Mouse (Mus musculus) CD4-positive, CD25-positive, alpha-beta regulatory T cell, adult 2 months (primary cell): ENCODE results near the gene Smg9.
"Not testable (repeated sequence)": the region's sequence is repeated elsewhere in the genome, so short reads cannot be mapped to it uniquely, and the experiment has no call there.

Source experiments
- DNase-seq: peaks from one replicate; pipeline ENCODE4 v3.0.0-alpha.2; 2012; ENCODE audit warnings: low read depth, low spot score

Smg9 gene

DNA sequence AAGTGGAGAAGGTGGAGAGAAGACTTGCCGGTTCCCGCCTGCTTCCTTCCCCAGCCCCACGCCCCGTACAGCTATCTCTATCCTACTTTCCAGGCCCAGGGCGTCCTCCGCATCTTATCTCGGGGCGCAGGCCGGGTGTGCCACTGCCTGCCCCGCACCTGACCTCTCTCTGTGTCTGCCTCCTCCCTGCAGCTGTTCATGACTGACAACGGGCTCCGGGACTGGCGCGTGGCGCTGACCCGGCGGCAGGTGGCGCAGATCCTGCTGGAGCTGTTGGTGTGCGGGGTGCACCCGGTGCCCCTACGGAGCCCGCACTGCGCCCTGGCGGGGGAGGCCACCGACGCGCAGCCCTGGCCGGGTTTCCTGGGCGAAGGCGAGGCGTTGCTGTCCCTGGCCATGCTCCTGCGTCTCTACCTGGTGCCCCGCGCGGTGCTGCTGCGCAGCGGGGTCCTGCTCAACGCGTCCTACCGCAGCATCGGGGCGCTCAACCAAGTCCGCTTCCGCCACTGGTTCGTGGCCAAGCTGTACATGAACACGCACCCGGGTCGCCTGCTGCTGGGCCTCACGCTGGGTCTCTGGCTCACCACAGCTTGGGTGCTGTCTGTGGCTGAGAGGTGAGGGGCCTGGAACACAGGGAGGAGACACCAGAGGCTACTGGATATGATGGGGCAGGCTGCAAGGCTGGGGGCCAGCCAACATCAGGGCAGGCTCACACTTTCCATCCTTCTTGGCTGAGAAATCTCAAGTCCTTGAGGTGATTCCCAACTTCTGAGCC, 22.1 kb upstream of the Smg9 start:
- peak; percentile 78 for DNase-seq

DNA sequence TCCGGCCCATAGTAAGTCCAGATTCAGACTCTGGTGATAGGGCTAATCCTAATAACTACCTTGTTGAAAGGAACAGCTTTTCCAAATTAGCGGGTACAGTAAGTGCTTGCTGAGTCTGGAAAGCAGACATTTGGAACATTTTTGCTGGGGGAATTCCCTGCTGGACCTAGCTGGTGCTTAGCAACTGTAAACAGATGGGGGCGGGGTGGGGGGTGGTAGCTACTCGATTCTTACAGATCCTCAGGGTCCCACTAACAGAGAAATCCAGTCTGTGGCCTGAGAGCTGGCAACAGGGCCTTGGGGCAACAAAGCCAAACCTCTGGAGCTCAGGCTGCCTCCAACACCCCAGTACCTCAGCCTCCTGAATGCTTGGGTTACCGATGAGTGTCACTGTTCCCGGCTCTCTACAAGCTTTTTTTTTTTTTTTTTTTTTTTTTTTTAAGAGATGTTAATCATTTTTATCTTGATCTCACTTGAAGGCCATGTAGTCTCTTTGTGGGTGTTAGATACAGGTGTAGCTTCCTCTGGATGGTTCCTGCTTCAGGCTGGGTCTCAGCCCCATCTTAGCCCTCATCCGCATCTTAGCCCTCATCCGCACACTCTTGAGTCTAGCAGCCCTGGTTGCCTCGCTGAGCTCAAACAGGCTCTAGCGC, 21.2 kb upstream of the Smg9 start:
- peak; percentile 86 for DNase-seq

DNA sequence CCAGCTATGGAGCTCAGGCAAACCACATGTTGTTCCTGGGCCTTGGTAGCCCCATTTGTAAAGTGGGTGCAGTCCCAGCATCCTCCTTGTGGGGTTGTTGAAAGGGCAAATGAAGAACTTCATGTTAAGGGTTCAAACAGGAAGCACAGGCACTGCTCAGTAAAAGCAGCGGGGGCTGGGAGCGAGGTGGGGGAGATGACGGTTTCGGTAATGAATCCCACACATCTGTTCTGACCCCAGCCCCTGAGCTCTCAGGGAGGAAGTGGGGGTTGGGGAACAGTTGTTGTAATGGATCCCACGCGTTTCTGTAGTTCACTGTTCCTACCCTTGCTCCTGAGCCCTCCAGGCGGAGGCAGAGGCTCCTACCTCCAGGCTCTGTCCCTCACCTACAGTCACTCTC, 19.5 kb upstream of the Smg9 start:
- peak; percentile 79 for DNase-seq

DNA sequence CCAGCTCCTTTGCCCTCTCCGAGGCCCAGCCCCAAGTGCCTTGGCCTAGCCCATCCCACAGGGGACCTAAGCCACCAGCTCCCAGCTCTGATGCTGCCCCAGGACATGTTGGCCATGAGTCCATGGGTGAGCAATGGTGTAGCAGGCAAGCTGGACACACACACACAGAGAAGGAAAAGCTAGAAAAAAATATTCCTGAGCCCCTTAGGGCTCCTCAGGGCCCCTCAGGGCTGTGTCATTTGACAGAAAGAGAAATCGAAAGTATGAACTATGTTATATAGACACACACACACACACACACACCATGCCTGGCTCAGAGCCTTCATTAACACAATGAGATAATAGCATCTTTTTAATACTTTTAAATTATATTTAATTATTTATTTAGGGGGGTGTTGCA, 19.0 kb upstream of the Smg9 start:
- peak; percentile 66 for DNase-seq

DNA sequence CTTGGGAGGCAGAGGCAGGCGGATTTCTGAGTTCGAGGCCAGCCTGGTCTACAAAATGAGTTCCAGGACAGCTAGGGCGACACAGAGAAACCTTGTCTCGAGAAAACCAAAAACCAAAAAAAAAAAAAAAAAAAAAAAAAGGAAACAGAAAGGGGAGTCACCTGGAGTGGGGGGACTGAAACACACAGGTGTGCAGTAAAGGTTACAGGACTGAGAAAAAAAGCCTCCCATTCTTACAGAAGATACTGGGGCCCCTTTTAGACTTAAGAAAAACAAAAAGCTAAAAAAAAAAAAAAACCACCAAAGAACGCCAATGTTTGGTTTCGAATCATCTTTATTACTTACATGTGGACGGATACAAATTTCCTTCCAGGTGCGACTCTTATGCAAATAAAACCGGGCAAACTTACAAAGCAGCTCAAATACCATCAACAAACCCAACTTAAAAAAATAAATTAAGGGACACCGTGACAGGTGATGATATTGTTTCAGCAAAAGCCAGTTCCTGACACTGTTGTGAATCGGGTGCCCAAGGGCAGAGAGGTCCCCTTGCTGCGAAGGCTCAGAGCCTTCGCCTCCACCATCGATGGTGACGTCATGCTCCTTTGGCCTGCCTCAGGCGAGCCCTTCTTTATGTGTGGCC, 16.6 kb upstream of the Smg9 start:
- peak; percentile 51 for DNase-seq

DNA sequence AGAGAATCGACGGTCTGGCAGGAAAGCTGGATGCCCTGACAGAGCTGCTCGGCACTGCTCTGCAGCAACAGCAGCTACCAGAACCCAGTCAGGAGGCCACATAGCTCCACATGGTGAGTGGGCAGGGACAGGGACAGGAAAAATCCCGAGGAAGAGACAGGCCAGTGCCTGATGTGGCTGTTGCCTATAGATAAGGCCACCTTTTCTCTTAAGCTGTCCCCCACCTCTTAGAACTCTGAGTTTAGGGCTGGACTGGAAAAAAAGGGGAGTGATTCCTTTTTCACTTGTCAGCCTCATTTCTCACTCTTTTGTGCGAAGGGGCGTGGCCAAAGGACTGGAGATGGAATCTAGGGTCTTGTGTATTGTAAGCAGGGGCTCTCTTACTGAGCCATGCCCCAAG, 15.3 kb upstream of the Smg9 start:
- no peak for DNase-seq

DNA sequence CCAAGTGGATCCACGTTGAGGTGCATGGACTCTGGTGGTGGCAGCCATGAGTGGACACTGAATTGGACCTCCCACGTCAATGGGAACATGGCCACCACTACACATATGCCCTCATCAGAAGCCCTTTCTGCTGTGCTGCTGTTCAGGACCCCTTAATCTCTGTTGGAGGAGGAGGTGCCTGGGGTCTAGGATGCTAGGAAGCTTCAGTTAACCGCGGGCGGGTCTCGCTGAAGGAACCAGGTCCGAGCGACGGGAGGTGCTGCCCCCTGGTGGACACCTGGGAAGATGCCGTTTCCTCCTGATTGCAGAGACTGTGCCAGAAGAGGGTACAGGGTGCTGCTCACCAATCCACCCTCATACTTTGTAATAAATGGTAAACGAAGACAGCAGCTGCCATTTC, 14.6 kb upstream of the Smg9 start:
- peak; percentile 90 for DNase-seq

DNA sequence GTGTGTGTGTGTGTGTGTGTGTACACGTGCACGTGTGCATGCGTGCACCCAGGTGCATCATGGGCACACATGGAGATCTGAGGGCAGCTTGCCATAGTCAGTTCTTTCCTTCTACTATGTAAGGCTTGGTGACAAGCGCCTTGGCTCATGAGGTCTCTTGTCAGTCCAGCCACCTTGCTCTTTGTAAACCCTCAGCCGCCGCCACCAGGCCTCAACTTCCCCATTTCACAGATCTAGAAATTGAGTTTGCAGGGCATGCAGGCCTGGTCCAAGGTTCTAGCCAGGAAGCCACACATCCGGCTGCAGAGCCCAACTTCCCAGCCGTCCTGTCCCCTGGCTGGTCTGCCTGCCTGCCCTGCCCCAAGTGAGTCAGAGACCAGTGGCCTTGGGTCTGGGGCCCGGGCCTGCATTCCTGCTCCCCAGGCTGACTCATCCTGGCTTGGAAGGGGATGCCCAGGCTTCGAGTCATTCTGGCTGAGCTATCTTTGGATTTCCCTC, 12.3 kb upstream of the Smg9 start:
- DNase-seq: no peak

DNA sequence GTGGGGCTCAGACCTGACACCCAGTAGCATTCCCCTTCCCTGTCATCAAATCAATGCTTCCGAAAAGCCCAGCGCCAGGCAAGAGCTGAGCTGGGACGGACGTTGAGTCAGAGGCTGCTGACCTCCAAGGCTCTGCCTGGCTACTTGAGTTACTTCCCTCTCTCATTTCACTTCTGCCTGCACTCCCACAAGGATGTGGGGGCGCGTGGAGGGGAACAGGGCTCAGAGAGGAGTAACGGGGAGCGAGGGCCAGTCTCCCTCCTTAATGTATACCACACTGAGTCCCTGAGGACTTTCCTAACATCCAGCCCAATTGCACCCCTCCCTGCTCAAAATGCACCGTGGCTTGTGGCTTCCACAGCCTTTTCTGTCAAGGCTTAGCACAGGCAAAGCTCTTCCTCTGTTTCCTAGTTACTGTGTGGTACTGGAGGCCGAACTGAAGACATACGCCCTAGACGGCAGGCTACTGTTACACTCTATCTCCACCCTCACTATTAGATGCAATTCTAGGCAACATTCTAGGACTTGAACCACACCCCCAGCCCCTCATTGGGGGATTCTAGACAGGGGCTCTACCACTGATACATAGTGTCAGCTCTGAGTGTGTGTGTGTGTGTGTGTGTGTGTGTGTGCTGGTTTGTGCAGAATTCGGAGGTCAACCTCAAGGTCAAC, 9.8 kb upstream of the Smg9 start:
- no peak for DNase-seq

DNA sequence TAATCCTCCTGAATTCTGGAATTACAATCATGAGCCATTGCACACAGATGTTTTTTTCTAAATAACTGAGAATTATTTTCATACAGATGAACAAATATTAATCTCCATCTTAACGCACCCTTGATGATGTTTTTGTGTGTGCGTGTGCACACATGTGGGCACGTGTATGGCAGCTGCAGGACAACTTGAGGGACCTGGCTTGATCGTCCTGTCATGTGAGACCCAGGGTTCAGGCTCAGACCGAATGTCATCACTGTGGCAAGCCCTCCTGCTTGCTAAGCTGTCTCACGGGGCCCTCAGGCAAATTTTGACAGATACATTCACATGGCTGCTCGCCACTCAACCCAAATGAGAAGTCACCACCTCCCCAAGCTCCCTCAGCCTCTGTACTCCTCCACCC, 8.9 kb upstream of the Smg9 start:
- DNase-seq: no peak

DNA sequence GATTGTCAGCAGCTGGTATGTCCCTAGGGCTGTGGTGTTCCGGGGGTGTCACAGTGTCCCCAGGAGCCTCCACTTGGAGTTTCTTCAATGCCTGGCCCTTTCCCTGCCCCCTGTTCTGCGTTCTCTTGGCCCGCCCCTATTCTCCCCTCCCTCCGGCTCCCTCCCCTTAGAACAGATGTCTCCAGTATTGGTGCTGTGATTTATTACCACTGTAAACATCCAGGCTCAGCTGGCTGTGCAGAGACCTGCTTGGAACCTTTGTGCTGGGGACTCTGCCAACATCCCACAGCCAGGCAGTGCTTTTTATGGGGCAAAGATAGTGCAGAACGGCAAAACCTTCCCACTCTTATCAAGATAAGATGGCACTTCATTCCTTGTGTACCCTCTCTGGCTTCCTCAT, 8.3 kb upstream of the Smg9 start:
- no peak for DNase-seq

DNA sequence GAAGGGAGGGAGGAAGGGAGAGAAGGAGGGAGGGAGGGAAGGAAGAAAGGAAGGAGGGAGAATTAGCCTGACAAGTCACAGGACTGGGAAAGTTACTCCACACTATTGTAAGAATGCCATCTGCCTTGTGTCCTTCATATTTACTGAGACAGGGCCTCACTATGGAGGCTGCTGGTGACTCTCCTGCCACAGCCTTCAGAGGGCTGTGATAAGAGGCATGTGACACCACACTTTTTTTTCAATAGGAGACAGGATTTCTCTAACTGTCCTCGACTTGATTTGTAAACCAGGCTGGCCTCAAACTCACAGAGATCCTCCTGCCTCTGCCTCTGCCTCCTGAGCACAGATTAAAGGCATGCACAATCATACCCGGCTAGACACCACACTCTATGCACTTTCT, 7.7 kb upstream of the Smg9 start:
- DNase-seq: no peak

DNA sequence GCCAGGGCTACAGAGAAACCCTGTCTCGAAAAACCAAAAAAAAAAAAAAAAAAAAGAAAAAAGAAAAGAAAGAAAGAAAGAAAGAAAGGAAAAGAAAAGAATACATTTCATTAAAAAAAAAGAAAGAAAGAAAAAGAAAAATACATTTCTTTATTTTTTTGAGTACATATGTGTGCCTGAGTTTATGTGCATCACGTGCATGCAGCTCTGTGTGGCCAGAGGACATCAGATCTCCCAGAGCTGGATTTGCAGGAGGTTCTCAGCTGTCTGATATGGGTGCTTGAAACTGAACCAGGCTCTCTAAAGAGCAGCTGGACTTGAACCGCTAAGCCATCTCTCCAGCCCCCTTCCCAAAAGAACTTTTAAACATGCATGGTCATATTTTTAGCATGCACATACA, 5.4 kb upstream of the Smg9 start:
- DNase-seq: no peak

DNA sequence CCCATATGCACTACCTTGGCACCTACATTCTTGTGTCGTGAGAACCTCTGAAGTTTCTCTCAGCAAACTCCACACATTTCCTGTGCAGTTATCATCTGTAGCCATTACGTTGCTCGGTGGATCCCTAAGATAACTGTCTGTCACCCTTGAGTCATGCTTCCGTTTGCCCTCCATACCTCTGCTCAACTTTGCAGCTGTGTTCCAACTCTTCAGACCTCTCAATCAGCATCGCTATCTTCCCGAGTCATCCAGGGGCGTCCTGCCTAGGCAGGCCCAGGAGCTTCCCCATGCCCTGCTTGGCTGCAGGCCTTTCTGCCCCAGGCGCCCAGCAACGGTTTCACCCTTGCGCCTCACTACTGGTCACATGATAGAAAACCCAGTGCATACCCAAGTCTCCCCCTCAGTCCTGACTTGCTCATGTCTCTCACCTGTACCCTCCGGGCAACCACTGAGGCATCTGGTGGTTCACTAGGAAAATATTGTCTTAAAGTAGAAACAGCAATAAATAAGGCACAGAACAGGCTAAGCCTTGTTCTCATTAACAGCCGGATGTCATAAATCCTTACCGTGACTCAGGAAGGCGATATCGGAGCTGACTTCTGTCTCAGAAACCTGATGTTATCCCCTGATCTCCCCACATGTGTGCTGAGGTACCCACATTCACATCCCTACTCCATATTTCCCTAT, 4.8 kb upstream of the Smg9 start:
- peak; percentile 67 for DNase-seq

DNA sequence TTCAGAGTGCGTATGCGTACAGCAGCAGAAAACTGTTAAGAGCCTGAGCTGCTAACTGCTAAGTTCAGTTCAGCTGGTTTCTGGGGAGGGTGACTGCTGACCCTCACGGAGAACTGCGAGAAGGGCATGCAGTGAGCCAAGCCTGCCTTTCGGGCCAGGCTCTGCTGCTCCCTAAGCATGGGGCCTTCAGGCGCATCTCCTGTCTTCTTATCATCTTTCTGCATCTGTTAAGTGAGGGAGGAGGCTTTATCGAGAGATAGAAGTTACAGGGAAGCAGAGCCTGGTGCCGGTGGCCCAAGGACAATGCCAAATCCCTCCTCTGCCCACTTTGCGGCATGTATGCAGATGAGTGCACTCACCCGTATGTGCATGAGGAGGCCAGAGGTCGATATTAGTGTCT, 2.6 kb upstream of the Smg9 start:
- DNase-seq: no peak

DNA sequence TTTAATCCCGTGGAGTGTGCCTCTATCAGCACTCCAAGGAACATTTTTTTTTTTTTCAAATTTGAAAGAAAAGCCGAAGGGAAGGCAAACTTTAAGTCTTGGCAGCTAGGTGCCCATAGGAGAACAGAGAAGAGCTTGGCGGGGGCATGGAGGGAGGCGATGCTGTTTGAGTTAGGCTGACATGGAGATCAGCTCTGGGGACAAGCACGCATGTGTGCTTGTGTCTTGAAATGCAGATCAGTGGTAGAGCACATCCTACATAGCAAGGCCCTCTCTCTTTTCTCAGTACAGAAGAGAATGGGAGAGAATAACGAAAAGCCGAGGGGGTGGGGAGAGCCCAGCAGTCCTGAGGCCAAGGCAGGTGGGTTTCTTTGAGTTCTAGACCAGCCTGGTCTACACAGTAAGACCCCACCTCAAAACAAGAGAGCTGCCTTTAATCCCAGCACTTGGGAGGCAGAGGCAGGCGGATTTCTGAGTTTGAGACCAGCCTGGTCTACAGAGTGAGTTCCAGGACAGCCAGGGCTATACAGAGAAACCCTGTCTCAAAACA, 980 bp upstream of the Smg9 start:
- DNase-seq: no peak

DNA sequence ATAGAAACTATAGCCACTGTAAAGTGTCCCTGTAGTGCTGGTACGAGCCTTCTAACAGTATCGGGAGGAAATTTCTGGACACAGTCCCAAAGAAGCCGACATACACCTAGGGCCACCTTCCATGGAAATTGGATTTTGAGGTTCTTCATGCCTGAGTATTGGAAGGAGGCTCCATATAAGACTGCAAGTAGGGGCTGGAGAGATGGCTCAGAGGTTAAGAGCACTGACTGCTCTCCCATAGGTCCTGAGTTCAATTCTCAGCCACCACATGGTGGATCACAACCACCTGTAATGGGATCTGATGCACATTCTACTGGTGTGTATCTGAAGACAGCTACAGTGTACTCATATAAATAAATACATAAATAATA, 648 bp downstream of the Smg9 start:
- no peak for DNase-seq

DNA sequence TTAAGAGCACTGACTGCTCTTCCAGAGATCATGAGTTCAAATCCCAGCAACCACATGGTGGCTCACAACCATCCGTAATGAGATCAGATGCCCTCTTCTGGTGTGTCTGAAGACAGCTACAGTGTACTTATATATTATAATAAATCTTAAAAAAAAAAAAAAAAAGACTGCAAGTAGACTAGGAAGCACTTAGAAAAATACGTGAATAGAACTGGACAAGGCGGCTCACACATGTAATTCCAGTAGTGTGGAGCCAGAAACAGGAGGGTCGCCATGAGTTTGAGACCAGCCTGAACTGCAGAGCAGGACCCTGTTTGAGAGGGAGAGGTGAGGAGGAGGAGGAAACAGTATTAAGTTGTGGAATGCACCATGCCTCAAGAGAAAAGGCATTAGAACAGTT, 1.1 kb downstream of the Smg9 start:
- not testable (repeated sequence) for DNase-seq

DNA sequence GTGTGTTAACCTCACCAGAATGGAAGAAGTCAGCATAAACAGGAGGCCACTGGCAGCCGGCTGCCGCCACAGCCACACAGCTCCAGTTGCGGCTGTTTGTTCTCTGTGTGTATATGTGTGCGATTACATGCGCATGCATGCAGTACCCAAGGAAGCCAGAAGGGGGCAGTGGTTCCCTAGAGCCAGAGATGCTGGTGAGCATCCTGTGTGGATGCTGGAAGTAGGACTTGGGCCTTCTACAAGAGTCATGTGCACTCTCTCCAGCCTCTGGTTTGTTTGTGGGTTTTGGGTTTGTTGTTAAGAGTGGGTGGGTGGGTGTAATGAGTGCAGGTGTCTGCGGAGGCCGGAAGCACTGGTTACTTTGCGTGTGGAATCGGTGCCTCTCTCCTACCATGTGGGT, 3.4 kb downstream of the Smg9 start:
- peak; percentile 62 for DNase-seq

DNA sequence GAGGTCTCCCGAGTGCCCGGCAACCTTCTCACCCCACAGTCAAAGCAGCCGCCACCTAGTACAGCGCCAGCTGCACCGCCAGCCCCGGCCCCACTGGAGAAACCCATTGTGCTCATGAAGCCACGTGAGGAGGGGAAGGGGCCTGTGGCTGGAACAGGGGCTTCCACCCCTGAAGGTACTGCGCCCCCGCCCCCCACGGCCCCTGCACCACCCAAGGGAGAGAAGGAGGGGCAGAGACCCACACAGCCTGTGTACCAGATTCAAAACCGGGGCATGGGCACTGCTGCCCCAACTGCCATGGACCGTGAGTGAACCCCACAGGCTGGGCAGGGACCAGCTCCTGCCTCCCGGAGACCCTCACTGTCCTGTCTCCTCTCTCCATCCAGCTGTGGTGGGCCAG, 6.2 kb downstream of the Smg9 start:
- no peak for DNase-seq

DNA sequence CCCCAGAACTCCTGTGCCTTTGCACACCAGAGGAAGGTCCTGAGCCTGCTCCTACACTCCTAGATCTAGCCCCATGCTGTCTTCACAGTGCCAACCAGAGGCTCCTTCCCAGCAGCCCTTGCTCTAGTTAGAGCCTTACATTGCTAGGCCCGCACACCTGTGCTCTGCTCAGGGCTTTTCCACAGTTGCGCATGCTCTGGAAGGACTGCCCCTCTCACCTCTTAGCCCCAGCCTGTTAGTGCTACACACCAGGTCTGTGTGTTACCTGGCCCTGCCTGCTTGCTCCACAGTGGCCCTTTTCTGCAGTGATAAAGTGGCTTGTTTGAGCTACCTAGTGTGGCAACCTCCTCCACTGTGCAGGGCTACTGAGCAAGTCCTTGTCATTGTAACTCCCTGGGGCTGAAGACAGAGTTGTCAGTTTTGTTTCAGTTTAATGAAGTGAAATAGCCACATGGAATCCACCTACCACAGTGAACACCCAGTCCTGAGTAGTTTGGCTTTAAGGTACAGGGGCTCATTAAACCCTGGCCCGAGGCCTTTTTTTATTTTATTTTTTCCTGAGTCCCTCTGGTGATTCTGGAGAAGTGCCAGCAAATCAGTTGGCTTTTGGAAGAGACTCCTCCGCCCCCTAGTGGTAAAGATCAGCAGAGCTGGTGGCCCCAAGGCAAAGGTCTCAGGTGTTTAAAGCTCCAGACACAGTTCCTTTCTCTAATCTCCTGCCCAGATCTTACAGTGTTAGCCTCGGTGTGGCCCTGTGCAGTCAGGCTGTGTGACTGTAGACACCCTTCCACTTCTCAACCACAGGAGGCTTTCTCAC, 7.3 kb downstream of the Smg9 start:
- DNase-seq: peak; percentile 88
